13 mouse cellular contexts compared by ENCODE assay signal in the genomic region with DNA sequence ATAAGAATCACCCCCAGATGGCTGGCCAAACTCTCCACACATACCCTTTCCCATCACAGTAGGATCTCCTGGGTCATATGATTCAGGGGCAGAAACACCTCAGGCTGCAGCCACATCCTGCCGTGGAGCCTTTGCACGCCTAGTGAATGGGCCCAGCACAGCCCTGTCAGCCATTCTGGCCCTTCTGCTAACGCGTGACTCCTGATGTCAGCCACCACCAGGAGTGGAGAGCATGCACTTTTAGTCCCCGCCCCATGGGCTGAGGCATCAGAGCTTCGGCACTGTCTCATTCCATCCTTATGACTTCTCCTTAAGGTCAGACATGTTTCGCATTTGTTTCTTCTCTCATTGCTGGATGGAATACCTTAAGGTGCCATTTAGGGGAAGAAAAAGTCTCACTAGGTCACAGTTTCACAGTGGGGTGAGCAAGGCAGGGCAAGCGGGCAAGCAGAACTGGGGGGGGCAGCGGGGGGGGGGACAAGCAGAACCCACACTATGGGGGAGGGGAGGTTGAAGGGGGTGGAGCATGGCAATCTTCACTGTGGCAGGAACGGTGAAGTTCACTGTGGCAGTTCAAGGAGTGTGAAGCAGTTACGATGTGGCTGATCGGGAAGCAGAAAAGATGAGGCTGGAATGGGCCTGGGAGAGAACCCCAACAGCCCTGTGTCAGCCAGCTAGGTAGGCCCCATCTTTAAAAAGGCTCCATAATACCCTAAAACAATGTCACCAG. TPM values are rescaled to one million over a fixed set of nuclear protein-coding genes. Genes with fewer than 3 reads are reported as not detected.
DNase-seq lines count a peak whose midpoint lies in the region; ATAC-seq and TF ChIP-seq lines count a peak whose summit lies in the region.
"Had no signal": no experiment of that assay in that cellular context is flagged by ENCODE, and none has a peak within 500 bp of the region (broad histone marks: within the 10 kb centered on the region; RNA-seq: fewer than 3 reads in every experiment).

No protein-coding gene starts in this region.

- H3K27ac ChIP-seq in hindbrain, postnatal 0 days: no peak overlapping the region
- H3K27ac ChIP-seq in hindbrain, embryonic 11.5 days (ENCODE audit: low read depth, low read length): no peak overlapping the region
- peak overlapping the region; percentile 85 for H3K27ac ChIP-seq in heart, postnatal 0 days (ENCODE audit: low read depth)
- H3K27ac ChIP-seq: embryonic facial prominence, embryonic 15.5 days; lung, embryonic 15.5 days had no signal

- H3K36me3 ChIP-seq in hindbrain, postnatal 0 days (ENCODE audit: insufficient read depth, low read length): no peaks in the 10 kb centered on the region
- no peaks in the 10 kb centered on the region for H3K36me3 ChIP-seq in hindbrain, embryonic 11.5 days (ENCODE audit: control insufficient read depth, insufficient read depth, low read length)
- no peaks in the 10 kb centered on the region for H3K36me3 ChIP-seq in heart, postnatal 0 days (replicated peaks; ENCODE audit: control insufficient read depth, insufficient read depth, low read length)
- H3K36me3 ChIP-seq: embryonic facial prominence, embryonic 15.5 days; lung, embryonic 15.5 days had no signal

- H3K9ac ChIP-seq in hindbrain, postnatal 0 days (replicated peaks; ENCODE audit: low read length): no peak overlapping the region
- H3K9ac ChIP-seq in hindbrain, embryonic 11.5 days (ENCODE audit: low read depth, low read length): no peak overlapping the region
- no peak overlapping the region for H3K9ac ChIP-seq in heart, postnatal 0 days (replicated peaks; ENCODE audit: low read depth, low read length)
- H3K9ac ChIP-seq: embryonic facial prominence, embryonic 15.5 days; lung, embryonic 15.5 days had no signal

- H3K9me3 ChIP-seq in hindbrain, postnatal 0 days (ENCODE audit: low read length): no peaks in the 10 kb centered on the region
- H3K9me3 ChIP-seq in hindbrain, embryonic 11.5 days (ENCODE audit: control insufficient read depth, low read length): no peaks in the 10 kb centered on the region; the same call in 1 of the 2 replicates
- H3K9me3 ChIP-seq in heart, postnatal 0 days (replicated peaks; ENCODE audit: control insufficient read depth, low read length): no peaks in the 10 kb centered on the region
- H3K9me3 ChIP-seq: embryonic facial prominence, embryonic 15.5 days; lung, embryonic 15.5 days had no signal

- 65% methylated on average over 12 of the region's 12 CpGs for WGBS in hindbrain, postnatal 0 days
- WGBS in hindbrain, embryonic 11.5 days: 77% methylated on average over 11 of the region's 12 CpGs
- 42% methylated on average over 12 of the region's 12 CpGs for WGBS in heart, postnatal 0 days

- no peak for TF ChIP-seq CTCF in hindbrain, postnatal 0 days (IDR thresholded peaks at IDR 0.05; ENCODE audit: low read depth)
- no peak for TF ChIP-seq CTCF in heart, postnatal 0 days (IDR thresholded peaks at IDR 0.05; ENCODE audit: low read depth)

- no peak for TF ChIP-seq EP300 in heart, postnatal 0 days (IDR thresholded peaks at IDR 0.05; ENCODE audit: low read depth)

- H3K4me3 ChIP-seq in hindbrain, postnatal 0 days (ENCODE audit: low read length): no peak overlapping the region
- no peak overlapping the region for H3K4me3 ChIP-seq in hindbrain, embryonic 11.5 days (ENCODE audit: low read depth, low read length)
- no peak overlapping the region for H3K4me3 ChIP-seq in heart, postnatal 0 days (ENCODE audit: low read depth, low read length)
- H3K4me3 ChIP-seq: embryonic facial prominence, embryonic 15.5 days; lung, embryonic 15.5 days had no signal

- ATAC-seq in hindbrain, postnatal 0 days: peak; percentile 24; the same call in 1 of the 2 replicates
- ATAC-seq in hindbrain, embryonic 11.5 days (ENCODE audit: low FRiP score): no peak
- peak; percentile 18; the same call in 1 of the 2 replicates for ATAC-seq in heart, postnatal 0 days (ENCODE audit: insufficient read depth, low read depth)
- ATAC-seq in monocyte, adult 5-6 weeks (replicated peaks; ENCODE audit: insufficient number of reproducible peaks, low FRiP score, low TSS enrichment, poor library complexity, severe bottlenecking): no peak; the same call in 1 of the 2 replicates

- DNase-seq in hindbrain, postnatal 0 days (ENCODE audit: low spot score): no peak
- DNase-seq in hindbrain, embryonic 11.5 days (ENCODE audit: low spot score): no peak
- DNase-seq in 416B (ENCODE audit: low read depth) (peak; percentile 24), NIH3T3 (ENCODE audit: low read depth) (peak; percentile 57)
- no peak for DNase-seq in heart, postnatal 0 days (ENCODE audit: low spot score)
- no peak for DNase-seq in frontal cortex, postnatal 25 days (ENCODE audit: low spot score in 2 of 2)
- DNase-seq in thymus, adult 18-20 months: no peak
- DNase-seq: gastrocnemius, postnatal 10 days; kidney, adult 2 months; right cerebral cortex, postnatal 14 days had no signal

- no peaks in the 10 kb centered on the region for H3K27me3 ChIP-seq in hindbrain, postnatal 0 days (ENCODE audit: insufficient read depth, low read length)
- no peaks in the 10 kb centered on the region for H3K27me3 ChIP-seq in hindbrain, embryonic 11.5 days (ENCODE audit: control insufficient read depth, insufficient read depth, low read length)
- H3K27me3 ChIP-seq in heart, postnatal 0 days (ENCODE audit: control insufficient read depth, insufficient read depth, low read length): no peaks in the 10 kb centered on the region
- H3K27me3 ChIP-seq: embryonic facial prominence, embryonic 15.5 days; lung, embryonic 15.5 days had no signal

- no peaks in the 10 kb centered on the region for H3K4me1 ChIP-seq in hindbrain, postnatal 0 days (ENCODE audit: insufficient read depth, low read length)
- no peaks in the 10 kb centered on the region for H3K4me1 ChIP-seq in hindbrain, embryonic 11.5 days (replicated peaks; ENCODE audit: control insufficient read depth, insufficient read depth, low read length)
- peaks cover 29% of the 10 kb centered on the region for H3K4me1 ChIP-seq in heart, postnatal 0 days (ENCODE audit: control insufficient read depth, insufficient read depth)

- H3K4me2 ChIP-seq in hindbrain, postnatal 0 days (ENCODE audit: low read depth, low read length): no peak overlapping the region
- H3K4me2 ChIP-seq in hindbrain, embryonic 11.5 days (replicated peaks; ENCODE audit: low read depth, low read length): no peak overlapping the region
- H3K4me2 ChIP-seq in heart, postnatal 0 days (ENCODE audit: low read depth, low read length): no peak overlapping the region
- H3K4me2 ChIP-seq: embryonic facial prominence, embryonic 15.5 days; lung, embryonic 15.5 days had no signal

RNA-seq across cellular contexts. Expression of gene Rhob, which starts 19.8 kb away (rescaled TPM):
- total RNA-seq in hindbrain, postnatal 0 days (2014; rRNA removed): 356 and 385 TPM in 2 replicates
- polyA plus RNA-seq in hindbrain, postnatal 0 days (2015; fragmentation: Nextera tagmentation; extraction: Ambion mirVana): 71.4 and 71.7 TPM in 2 replicates
- polyA plus RNA-seq in hindbrain, embryonic 11.5 days (2014; fragmentation: Nextera tagmentation; extraction: Ambion mirVana): 64.4 and 65.9 TPM in 2 replicates
- 202 and 228 TPM in 2 replicates for total RNA-seq in heart, postnatal 0 days (2014; rRNA removed; ENCODE audit: low replicate concordance)
- polyA plus RNA-seq in heart, postnatal 0 days (2015; fragmentation: Nextera tagmentation; extraction: Ambion mirVana): 31.4 and 34.2 TPM in 2 replicates
- total RNA-seq in monocyte, adult 5-6 weeks (2017): 45.8 to 134 TPM (median 53.2 TPM) in 3 replicates

Comparison
In these comparisons a context has a peak if more than half of its experiments do, and no peak if none do; other contexts are left out.
1. ATAC-seq: peak in hindbrain, postnatal 0 days (single experiment) and heart, postnatal 0 days (single experiment); none in hindbrain, embryonic 11.5 days (single experiment) and monocyte, adult 5-6 weeks (single experiment).
2. DNase-seq: peak in 416B (single experiment) and NIH3T3 (single experiment); none in hindbrain, postnatal 0 days (single experiment), hindbrain, embryonic 11.5 days (single experiment), heart, postnatal 0 days (single experiment), frontal cortex, postnatal 25 days (0 of 2) and thymus, adult 18-20 months (0 of 2).